Mouse (Mus musculus) left cerebral cortex, postnatal 4 days (tissue): Measurements from ENCODE around the gene Il22ra2. TPM values are rescaled to one million over a fixed set of nuclear protein-coding genes. Genes with fewer than 3 reads are reported as not detected.
"Not testable (repeated sequence)": the region's sequence is repeated elsewhere in the genome, so short reads cannot be mapped to it uniquely, and the experiment has no call there.

Experiments
- DNase-seq: peaks from one replicate; pipeline ENCODE4 v3.0.0-alpha.2; 2022
- intact Hi-C: fragments of 180-260 bp; cut with DNase I; formaldehyde crosslinking; loops from one replicate; pipeline ENCODE4 v1.15.1; 2025
- total RNA-seq, 2 experiments: library from RNA; stranded (reverse); gene quantifications; 2 replicates each; pipeline ENCODE4 v1.2.3; 2021

Il22ra2 gene
- total RNA-seq, 2 experiments from 2014 or later, result not detected

DNA sequence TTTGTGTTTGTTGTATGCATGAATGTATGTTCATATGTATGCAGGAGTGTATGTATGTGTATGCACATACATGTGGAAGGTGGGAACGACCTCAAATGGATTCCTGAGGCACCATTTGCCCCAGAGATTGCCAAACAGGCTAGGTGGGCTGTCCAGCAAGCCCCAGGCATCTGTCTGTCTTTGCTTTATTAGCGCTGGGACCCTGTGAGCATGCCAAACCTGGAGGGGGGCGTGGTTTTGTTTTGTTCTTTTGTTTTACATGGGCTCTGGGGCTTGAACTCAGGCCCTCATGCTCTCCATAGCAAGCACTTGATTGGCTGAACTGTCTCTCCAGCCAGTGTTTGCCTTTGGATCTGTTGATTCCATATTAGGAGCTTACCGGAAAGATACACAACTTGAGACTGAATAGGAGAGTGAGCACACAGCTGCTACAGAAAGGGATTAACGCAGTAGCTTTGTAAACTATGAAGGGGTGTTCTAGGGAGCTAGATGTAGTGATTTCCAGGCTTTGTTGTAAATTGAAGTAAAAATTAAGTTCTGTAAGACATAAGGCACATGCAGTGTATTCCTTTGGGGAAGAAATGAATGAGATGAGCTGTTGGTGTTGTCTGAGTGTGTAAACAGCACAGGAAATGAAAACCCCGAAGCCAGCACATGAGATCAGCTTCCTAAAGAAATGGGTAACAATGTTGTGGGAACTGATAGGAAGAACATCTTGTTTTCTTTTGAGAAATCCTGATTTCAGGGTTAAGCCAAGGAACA lies 22.3 kb upstream of the Il22ra2 start:
- DNase-seq, result no peak
- intact Hi-C loops, result no loop called here

DNA sequence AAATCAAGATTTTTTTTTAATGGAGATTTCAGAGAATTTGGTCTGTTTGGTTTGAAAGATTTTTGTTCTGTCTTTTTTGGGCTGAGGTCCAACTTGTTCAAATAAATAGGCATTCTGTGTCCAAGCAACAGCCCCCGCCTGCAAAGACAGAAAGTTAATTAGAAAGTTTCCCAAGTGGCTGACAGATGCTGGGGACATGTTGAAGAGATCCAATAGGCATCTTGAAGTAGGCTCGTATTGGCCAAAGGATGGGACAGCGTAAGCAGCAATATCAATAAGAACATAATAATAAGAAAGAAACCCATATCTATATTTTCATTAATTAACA lies 21.7 kb upstream of the Il22ra2 start:
- intact Hi-C loops, result no loop called here

DNA sequence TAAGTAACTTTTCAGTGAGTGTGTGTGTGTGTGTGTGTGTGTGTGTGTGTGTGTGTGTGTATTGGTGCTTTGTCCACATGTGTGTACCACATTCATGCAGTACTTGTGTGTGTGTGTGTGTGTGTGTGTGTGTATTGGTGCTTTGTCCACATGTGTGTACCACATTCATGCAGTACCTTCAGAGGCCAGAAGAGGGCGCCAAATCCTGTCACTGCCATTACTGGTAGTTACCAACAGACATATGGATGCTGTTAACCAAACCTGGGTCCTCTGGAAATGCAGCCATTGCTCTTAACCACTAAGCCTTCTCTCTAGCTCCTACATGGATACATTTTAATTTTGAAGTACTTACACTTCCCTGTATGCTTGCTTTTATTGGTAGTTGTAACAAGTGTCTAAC lies 20.3 kb upstream of the Il22ra2 start:
- intact Hi-C loops, result not testable (repeated sequence)

More for the DNA sequence above, 21.7 kb upstream of the Il22ra2 start:
- DNase-seq, result no peak

DNA sequence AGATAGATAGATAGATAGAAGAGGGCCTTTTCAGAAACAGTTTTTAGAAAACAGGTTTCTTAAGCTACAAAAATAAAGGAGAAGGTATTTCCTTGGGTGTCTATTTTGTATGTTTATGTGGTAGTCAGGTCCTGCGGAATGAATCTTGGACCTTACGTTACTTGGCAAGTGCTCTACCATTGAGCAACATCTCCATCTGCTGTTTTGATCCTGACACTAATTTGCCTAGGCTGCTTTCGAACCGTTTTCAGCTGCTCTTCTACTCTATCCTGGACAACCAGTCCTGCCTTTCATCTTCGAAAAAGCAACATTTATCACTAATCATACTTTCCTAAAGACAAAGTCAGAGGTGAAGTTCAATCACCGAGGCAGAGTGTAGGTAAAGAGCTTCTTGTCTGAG lies 18.6 kb upstream of the Il22ra2 start:
- no peak for DNase-seq
- intact Hi-C loops, result no loop called here

More for the DNA sequence above, 20.3 kb upstream of the Il22ra2 start:
- DNase-seq, result peak; percentile 18

DNA sequence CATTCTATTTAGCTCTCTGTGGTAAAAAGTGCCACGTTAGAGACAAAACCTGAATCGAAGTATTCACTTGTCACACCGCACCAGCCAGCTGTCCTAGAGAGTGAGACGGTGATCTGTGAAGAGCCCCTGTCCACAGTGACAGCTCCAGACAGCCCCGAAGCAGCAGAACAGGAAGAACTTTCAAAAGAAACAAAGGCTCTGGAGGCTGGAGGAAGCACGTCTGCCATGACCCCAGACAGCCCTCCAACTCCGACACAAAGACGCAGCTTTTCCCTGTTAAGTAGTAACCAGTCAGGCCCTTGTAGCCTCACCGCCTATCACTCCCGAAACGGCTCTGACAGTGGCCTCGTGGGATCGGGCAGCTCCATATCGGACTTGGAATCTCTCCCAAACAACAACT lies 12.7 kb upstream of the Il22ra2 start:
- DNase-seq, result no peak
- intact Hi-C loops, result no loop called here

DNA sequence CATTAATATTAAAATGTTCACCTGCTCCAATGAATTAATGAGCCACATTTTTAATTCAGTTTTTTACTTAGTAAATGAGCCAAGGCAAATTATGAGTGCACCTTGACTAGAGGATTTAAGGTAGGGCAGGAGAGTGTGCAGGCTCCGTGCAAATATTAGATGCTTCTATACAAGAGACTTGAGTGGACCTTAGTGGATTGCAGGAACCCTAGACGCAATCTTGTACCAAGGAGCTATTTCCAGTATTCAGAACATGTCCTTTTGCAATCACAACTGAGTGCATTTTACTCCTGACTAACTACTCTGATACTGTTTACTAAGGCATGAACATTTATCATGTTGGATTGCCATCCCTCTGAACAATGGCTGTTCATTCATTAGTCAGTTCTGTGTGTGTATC lies 10.2 kb upstream of the Il22ra2 start:
- intact Hi-C loops, result no loop called here
- no peak for DNase-seq

DNA sequence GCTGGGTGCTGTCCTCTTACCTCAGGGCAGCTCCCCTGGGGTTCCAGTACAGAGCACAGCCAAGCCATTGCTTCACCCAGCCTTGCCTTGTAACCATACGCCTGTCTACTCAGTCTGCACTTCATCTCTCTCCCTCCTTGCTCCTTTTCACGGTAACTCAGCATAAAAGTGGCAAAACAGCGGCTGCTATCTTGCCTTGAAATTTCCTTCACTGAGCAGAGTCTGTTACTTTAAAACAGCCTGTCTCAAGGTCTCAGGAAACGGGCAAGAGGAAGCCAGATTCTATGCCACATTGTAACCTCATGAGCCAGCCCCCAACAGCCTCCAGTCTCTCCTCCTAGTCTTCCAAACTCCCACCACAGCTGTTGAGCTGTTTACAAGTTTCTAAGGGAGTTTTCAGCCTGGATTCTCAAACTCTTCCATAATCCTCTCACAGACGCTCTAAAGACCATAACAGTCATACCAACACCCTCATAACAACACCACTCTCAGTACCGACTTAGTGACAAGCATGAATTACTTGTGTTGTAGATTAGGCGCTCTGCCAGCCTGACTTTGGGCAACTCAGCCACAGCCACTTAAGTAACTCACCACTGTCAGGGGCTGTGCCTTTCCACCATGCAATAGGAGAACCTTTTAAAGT lies 8.6 kb upstream of the Il22ra2 start:
- intact Hi-C loops, result no loop called here
- no peak for DNase-seq

DNA sequence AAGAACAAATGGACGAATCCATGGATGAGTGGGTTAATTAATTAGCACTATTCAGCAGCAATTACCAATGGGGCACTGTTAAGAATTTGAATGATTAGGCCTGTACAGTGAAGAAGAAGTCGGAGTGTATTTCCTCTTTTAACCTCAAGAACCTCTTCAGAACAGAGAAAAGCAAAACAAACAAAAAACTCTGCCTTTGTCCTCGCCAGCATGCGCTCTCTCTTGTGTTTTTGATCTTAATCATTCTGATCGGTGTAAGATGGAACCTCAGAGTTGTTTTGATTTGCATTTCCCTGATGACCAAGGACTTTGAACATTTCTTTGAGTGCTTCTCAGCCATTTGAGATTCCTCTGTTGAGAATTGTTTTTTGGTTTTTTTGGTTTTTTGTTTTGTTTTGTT lies 2.1 kb upstream of the Il22ra2 start:
- no peak for DNase-seq
- intact Hi-C loops, result no loop called here

DNA sequence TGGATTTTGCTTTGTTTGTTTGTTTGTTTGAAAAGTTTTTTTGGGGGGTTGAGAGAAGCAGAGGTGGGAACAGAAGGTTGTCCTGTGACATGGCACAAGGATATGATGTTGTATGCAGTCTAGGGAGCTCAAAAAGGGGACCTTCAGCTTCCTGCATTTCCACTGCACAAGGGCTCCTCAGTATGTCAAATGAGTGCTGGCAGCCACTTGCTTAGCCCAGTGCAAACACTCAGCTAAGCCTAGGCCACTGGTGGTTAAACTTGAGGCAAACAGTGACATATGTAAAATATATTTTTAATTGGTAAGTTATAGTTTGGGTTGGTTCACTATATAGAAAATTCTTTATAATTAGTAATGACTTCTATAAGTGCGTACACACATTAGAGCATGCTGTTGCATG lies 2.8 kb downstream of the Il22ra2 start:
- no peak for DNase-seq
- intact Hi-C loops, result no loop called here

DNA sequence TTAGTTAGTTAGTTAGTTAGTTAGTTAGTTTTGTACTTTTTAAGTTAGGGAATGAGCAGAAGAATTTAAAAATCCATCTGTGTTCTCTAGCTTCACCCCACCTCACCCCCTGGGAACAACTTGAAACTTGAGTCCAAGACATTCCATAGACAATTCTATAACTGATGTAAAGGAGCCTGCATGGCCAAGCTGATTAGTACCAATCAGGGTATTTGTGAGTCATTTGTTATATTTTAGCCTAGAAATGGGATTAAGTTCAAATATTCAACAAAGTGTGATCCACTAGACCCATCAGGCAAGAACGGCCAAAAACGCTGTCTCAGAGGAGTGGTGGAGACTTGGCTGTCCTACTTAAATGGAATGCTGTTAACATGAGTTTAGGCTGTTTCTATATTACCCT lies 5.5 kb downstream of the Il22ra2 start:
- DNase-seq, result no peak
- intact Hi-C loops, result no loop called here

DNA sequence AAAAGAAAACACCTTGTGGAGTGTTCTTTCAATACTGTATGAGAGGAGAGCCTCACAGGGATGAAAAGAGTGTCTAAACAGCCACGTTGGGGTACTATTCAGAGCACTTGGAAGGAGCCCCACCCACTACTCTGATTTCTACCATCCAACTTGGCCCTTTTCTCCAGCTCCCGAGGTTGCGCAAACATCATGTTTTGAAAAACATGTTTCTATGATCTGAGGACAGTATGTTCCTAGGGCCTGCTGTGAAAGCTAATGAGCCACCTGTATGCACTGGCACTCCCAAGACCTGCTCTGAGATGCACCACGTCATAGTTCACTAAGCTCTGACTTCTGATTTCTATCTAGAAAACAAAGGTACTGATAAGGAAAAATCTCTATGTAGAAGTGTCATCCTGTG lies 6.0 kb downstream of the Il22ra2 start:
- no peak for DNase-seq
- intact Hi-C loops, result no loop called here

DNA sequence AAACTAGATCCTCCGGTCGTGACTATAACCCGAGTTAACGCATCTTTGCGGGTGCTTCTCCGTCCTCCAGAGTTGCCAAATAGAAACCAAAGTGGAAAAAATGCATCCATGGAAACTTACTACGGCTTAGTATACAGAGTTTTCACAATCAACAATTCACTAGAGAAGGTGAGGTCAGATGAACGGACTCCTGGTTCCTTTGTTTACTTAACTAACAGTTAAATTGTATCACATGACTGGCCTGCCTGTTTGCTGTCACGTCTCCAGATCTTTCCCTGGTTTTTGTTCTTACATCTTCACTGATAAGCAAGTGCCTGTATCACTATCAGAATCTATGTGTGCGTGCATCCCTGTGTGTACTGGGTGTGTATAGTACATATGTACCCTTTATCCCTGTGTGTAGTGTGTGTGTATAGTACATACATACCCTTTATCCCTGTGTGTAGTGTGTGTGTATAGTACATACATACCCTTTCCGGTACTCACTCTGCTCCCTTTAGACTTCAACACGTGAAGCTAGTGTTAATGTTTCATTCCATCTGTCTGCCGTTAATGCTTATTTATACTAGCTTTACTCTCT lies 9.9 kb downstream of the Il22ra2 start:
- no peak for DNase-seq
- intact Hi-C loops, result no loop called here

DNA sequence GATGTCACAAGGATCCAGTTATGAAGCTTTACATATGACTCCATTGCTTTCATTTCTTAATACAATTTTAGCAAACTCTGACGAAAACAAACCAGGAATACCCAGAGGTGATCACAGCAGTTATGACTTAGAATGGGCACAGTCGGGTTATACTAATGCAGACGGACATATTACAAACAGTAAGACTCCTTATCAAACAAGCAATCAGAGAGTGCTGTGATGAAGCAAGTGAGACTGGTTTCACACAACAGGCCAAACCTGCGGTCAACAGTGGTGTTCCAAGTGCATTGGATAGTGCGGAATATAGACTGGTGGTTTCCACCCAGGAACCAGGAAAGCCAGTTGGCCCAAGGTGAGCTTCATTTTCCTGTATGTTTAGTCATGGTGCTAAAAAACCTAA lies 17.1 kb downstream of the Il22ra2 start:
- intact Hi-C loops, result no loop called here
- DNase-seq, result no peak

DNA sequence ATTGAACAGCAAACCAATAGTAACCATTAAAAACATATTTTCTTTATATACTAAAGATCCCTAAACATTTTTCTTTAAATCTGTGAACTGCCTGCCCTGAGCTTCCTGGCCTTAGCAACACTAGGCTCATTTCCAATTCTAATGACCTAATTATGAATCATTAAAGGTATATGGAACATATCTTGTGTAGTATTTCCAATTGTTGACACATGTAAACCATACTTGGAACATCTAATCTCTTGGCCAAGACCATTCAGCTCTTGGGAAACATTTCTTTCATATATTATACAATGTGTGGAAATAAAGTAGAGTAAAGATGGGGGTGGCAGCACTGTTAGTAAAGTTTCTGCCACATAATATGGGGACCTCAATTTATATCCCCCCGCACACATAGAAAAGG lies 17.8 kb downstream of the Il22ra2 start:
- intact Hi-C loops, result no loop called here
- DNase-seq, result no peak

DNA sequence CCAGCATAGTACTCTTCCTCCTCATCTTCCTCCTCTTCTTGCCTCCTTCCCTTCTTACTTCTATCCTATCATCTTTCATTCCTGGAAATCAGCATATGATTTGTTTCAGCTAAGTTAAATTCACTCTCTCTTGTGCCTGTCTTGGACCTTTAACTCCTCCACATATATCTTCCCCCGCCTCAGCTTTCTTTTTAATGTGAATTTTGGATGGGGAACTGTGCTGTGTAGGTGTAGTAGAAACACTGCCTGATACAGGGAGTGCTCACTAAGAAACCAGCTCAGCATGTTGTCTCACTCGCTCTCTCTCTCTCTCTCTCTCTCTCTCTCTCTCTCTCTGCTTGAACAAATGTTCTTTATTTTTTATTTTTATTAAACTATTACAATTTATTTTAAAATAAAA lies 23.3 kb downstream of the Il22ra2 start:
- intact Hi-C loops, result no loop called here
- DNase-seq, result no peak

DNA sequence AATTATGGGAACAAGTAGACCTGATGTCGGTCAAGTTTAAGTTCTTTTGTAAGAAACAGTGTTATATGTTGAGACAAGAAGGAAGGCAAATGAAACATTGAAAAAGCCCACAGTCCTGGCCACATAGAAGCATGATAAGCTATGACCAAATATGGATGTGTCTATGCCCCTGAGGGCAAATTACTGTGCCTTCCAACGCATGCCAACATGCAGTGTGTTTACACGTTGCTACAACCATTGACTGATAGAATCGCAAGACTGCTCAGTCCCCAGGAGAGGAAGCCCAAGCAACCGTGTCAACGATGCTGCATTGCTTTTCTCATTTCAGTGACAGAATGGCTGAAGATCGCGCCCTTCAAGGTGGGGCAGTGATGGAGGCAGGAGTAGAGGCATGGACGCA lies 35.6 kb downstream of the Il22ra2 start:
- intact Hi-C loops, result no loop called here
- DNase-seq, result no peak

DNA sequence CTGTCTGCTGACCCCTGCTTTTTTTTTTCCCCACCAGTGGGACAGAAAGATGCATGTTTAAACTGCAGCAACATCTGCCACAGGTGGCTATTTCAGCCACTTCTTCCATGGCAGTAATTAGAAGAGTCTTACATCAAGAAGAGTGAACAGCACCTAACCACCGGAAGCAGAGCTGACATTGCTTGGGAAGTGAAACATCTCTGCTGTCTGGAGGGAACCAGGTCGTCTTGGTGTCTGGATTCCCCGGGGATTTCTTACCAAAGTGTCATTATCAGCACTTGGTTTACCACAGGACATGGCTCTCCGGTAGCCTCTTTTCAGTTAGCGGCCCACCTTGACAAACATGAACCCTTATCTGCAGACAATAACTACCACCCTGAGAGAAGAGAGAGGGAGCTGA lies 38.2 kb downstream of the Il22ra2 start:
- intact Hi-C loops, result loop anchor here (1.0 kb wide), 1 partner anchor 13 kb away; no protein-coding TSS in a partner anchor
- DNase-seq, result no peak

DNA sequence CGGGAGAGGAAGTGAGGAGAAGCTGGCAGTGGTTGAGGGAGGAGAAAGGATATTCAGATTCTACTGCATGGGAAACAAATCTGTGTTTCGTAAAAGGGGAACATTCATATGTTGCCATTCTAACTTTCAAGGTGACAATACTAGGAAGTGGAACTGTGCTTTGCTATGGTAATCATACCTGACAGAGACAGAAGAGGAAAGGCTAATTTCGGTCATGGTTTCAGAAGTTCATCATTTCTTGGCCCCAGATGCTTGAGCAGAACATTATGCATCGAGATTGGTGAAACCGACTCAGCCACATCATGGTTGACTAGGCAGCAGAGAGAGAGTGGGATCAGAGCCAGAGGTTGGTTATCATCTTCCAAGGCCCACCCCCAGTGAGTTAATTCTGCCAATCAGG lies 47.2 kb downstream of the Il22ra2 start:
- no peak for DNase-seq
- intact Hi-C loops, result no loop called here

DNA sequence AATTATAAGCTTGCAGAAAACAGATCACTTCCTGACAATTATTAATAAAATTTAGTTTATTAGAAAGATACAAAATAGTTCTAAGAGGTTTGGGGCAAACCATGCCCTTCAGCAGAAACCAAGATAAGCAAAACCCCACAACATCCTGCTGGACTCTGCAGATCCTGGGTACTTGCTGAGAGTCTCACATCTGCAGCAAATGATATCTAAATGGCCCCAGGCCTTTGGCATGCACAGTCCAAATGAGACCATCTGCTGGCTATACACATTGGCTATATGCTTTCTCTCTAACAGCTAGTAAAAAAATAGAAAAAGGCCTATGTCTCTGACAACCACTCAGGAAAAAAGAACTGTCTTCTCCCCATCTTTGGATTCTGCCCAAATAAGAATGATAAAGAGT lies 50.2 kb downstream of the Il22ra2 start:
- DNase-seq, result no peak
- intact Hi-C loops, result no loop called here

DNA sequence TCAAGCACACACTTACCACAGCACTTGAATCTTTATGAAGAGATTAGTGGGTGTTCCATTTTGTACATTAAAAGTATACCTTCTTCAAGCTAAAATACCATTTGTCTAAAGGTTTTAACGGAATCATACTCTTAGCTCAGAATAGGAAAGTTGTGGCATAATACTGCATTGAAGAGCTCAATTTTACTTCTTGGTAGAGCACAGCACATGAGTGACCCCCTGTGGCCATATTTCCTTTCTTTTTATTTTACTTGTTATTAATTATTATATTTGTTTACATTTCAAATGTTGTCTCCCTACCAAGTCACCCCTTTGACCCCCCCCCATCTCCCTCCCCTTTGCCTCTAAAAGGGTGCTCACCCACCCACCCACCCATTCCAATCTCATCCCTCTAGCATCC lies 51.3 kb downstream of the Il22ra2 start:
- DNase-seq, result no peak
- intact Hi-C loops, result no loop called here
